In genomic region chr2:20520099-20520475, GRCm38 (mm10) we compare ENCODE assay signal across 9 mouse cellular contexts.
A peak's percentile ranks its signal among the peaks of the same experiment; 100 is the strongest.
DNase-seq lines count a peak whose midpoint lies in the region; ATAC-seq and TF ChIP-seq lines count a peak whose summit lies in the region.
"Had no signal": no experiment of that assay in that cellular context is flagged by ENCODE, and none has a peak within 500 bp of the region (broad histone marks: within the 10 kb centered on the region; RNA-seq: fewer than 3 reads in every experiment).

No protein-coding gene starts in this region.

- no peaks in the 10 kb centered on the region for H3K9me3 ChIP-seq in kidney, postnatal 0 days (replicated peaks; ENCODE audit: low read length)
- no peaks in the 10 kb centered on the region for H3K9me3 ChIP-seq in hindbrain, embryonic 12.5 days (replicated peaks)
- H3K9me3 ChIP-seq in midbrain, embryonic 13.5 days = no peaks in the 10 kb centered on the region

- TF ChIP-seq CTCF in kidney, postnatal 0 days (IDR thresholded peaks at IDR 0.05; ENCODE audit: low read depth) = no peak

- H3K27me3 ChIP-seq in kidney, postnatal 0 days (ENCODE audit: insufficient read depth, low read length) = no peaks in the 10 kb centered on the region
- H3K27me3 ChIP-seq in hindbrain, embryonic 12.5 days = peaks cover 3% of the 10 kb centered on the region
- H3K27me3 ChIP-seq in midbrain, embryonic 13.5 days = peaks cover 26% of the 10 kb centered on the region
- H3K27me3 ChIP-seq: Patski had no signal

- no peaks in the 10 kb centered on the region for H3K36me3 ChIP-seq in kidney, postnatal 0 days (ENCODE audit: insufficient read depth, low read length)
- H3K36me3 ChIP-seq in hindbrain, embryonic 12.5 days = no peaks in the 10 kb centered on the region
- no peaks in the 10 kb centered on the region for H3K36me3 ChIP-seq in midbrain, embryonic 13.5 days

- peaks cover 7% of the 10 kb centered on the region; the same call in 1 of the 2 replicates for H3K4me1 ChIP-seq in kidney, postnatal 0 days (replicated peaks; ENCODE audit: insufficient read depth, low read length)
- peaks cover 15% of the 10 kb centered on the region for H3K4me1 ChIP-seq in hindbrain, embryonic 12.5 days
- peaks cover 21% of the 10 kb centered on the region for H3K4me1 ChIP-seq in midbrain, embryonic 13.5 days (replicated peaks)

- H3K4me3 ChIP-seq in kidney, postnatal 0 days (replicated peaks; ENCODE audit: low read depth, low read length) = peak overlapping the region; percentile 52
- peak overlapping the region; percentile 42 for H3K4me3 ChIP-seq in hindbrain, embryonic 12.5 days
- peak overlapping the region; percentile 48 for H3K4me3 ChIP-seq in midbrain, embryonic 13.5 days (replicated peaks)

- no peak for ATAC-seq in kidney, postnatal 0 days (replicated peaks; ENCODE audit: low FRiP score, low read depth)
- ATAC-seq in hindbrain, embryonic 12.5 days (ENCODE audit: low FRiP score) = no peak; the same call in 1 of the 2 replicates
- no peak for ATAC-seq in midbrain, embryonic 13.5 days

- peak overlapping the region; percentile 59 for H3K4me2 ChIP-seq in kidney, postnatal 0 days (ENCODE audit: low read length)
- H3K4me2 ChIP-seq in hindbrain, embryonic 12.5 days (replicated peaks) = peak overlapping the region; percentile 75
- peak overlapping the region; percentile 93 for H3K4me2 ChIP-seq in midbrain, embryonic 13.5 days (replicated peaks)

- peak; percentile 47 for DNase-seq in kidney, postnatal 0 days (ENCODE audit: low spot score)
- no peak for DNase-seq in kidney, postnatal 4 days
- peak; percentile 53 for DNase-seq in embryo, embryonic 11 days
- DNase-seq in cerebellum, postnatal 10 days = no peak
- no peak for DNase-seq in thymus, postnatal 0 days (ENCODE audit: low spot score)
- no peak for DNase-seq in thymus, adult 18-20 months

- H3K9ac ChIP-seq in kidney, postnatal 0 days (ENCODE audit: low read depth, low read length) = peak overlapping the region; percentile 65
- peak overlapping the region; percentile 61 for H3K9ac ChIP-seq in hindbrain, embryonic 12.5 days
- H3K9ac ChIP-seq in midbrain, embryonic 13.5 days (replicated peaks) = peak overlapping the region; percentile 59; the same call in 1 of the 2 replicates

- peak overlapping the region; percentile 91 for H3K27ac ChIP-seq in kidney, postnatal 0 days
- H3K27ac ChIP-seq in hindbrain, embryonic 12.5 days = peak overlapping the region; percentile 41; the same call in 1 of the 2 replicates
- no peak overlapping the region for H3K27ac ChIP-seq in midbrain, embryonic 13.5 days

- under 1% methylated on average over 12 of the region's 12 CpGs for WGBS in kidney, postnatal 0 days
- under 1% methylated on average over 12 of the region's 12 CpGs for WGBS in hindbrain, embryonic 12.5 days
- WGBS in midbrain, embryonic 13.5 days = 1% methylated on average over 12 of the region's 12 CpGs

Comparison
In these comparisons a context has a peak if more than half of its experiments do, and no peak if none do; other contexts are left out.
1. DNase-seq: peak in kidney, postnatal 0 days (single experiment) and embryo, embryonic 11 days (single experiment); none in kidney, postnatal 4 days (0 of 2), cerebellum, postnatal 10 days (0 of 2), thymus, postnatal 0 days (single experiment) and thymus, adult 18-20 months (0 of 2).
2. Peak in every context shown above with its lines, with median percentiles within 50 percentile points of each other: H3K4me2 ChIP-seq, H3K4me3 ChIP-seq and H3K9ac ChIP-seq.